Mouse (Mus musculus): ENCODE measurements at regions not wholly inside any gene's neighbourhood (a gene's known extent, or its start where the extent isn't known, plus 50 kb on each side); places are given as distances from the start of the nearest gene placed in this dataset.
"Not testable (repeated sequence)": the region's sequence is repeated elsewhere in the genome, so short reads cannot be mapped to it uniquely, and the experiment has no call there.

- intact Hi-C loops (cut with DNase I) = no loop called here
- no peak for DNase-seq
These were observed 818.7 kb downstream of the Diaph3 start for GRCm38 (mm10) chr14:86322365-86322764.

GRCm38 (mm10) chr14:86315974-86316373, 825.1 kb downstream of the Diaph3 start:
- DNase-seq = no peak
- intact Hi-C loops (cut with DNase I) = no loop called here

DNA sequence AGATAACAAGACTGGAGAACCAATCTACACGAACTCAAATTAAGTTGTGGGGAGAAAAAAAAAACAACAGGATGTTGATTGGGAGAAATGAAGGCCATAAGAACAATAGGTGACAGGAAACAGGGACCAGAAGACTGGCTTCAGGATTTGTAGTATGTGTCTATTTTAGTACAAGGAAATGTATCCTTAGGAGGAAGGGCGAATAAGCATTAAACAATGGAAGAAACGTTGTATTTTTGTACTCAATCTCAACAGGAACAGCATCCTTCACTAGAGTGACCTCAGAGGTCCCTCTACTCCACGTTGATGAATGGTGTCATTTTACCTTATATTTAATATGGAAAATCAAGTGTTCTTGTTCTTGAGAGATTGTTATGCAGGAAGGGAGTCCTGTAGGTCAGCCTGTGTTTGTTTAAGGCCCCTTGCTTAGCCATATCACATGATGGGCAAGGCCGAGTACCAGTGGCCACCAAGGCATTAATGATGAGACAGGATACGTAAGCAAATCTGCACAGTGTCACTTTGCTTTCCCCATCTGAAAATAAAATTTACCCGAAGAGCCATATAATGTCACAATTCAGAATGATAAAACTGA, 832.0 kb downstream of the Diaph3 start:
- intact Hi-C loops (cut with DNase I) = no loop called here

DNA sequence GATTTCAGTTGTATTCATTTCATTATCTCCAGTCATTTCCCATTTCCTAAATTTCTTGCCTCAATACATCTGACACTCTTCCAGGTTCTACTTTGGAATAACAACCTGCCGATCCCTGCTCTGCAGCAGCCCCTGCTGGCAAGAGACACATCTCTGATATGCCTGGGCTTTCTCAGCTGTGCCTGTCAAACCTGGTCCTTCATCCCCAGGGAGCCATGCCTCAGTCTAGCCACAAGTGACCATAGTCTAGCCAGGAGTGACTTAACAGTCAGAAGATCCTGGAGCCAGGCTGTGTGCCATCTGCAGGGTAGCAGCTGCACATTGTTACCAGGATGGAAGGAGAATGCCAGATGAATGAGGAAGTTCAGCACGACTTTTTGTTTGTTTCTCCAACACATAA, 833.2 kb downstream of the Diaph3 start:
- intact Hi-C loops (cut with DNase I) = no loop called here
- DNase-seq = peak; percentile 75

More for the DNA sequence above, 832.0 kb downstream of the Diaph3 start:
- DNase-seq = no peak

GRCm38 (mm10) chr14:86301666-86302065, 839.4 kb downstream of the Diaph3 start:
- intact Hi-C loops (cut with DNase I) = no loop called here

DNA sequence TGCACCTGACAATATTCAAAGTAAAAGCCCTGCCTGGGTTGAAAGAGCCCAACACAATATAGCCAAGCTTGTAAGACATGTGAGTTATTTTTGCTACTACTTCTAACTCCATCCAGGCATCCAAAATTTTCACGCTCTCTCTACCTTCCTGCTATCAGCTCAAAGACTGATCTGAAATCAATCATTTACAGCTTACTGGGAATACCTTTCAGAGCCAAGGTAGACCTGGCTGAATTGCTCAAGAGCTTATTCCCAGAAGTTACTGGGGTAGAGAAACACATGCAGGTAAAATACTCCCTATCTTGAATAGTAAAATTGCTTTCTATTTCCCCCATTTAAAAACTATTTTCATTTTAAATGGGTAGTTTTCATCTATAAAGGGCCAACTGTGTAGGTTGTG, 840.2 kb downstream of the Diaph3 start:
- DNase-seq = no peak
- intact Hi-C loops (cut with DNase I) = no loop called here

More at GRCm38 (mm10) chr14:86301666-86302065, 839.4 kb downstream of the Diaph3 start:
- DNase-seq = no peak

DNA sequence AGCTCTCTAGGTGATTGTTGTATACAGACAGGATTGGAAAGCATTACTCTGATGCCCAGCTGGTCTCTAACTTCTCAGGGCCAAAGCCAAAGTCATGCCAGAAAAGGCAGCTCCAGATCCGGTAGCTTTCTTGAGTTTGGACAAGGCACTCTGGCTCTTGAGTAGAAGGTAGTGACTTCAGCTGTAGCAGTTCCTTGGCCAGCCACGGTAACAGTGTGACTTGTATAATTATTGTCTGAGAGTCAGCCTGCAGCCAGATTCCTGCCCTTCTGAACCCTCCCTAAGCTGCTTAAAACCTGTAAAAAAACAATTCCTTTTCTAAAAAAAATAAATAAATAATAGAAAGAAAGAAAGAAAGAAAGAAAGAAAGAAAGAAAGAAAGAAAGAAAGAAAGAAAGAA, 843.0 kb downstream of the Diaph3 start:
- intact Hi-C loops (cut with DNase I) = no loop called here
- DNase-seq = no peak

DNA sequence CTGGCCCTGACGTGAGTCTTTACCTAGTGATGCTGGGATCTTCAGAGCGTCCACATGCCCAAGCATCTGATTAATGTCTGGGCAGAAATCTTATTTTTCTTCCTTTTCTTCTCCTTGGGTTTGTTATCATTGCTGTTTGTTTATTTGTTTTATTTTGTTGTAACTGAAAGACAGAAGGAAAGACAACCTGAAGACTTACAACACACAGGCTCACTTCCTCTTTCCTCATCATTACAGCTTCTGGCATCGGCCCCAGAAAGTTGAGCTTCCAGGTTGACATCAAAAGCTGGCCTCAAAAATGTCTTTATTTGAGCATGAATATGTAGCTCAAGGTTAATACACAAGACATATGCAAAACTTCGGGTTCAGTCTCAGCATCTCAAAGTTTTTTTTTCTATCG, 846.4 kb downstream of the Diaph3 start:
- DNase-seq; intact Hi-C loops (cut with DNase I): not testable (repeated sequence)

GRCm38 (mm10) chr14:86293804-86294203, 847.2 kb downstream of the Diaph3 start:
- DNase-seq = no peak
- intact Hi-C loops (cut with DNase I) = no loop called here

DNA sequence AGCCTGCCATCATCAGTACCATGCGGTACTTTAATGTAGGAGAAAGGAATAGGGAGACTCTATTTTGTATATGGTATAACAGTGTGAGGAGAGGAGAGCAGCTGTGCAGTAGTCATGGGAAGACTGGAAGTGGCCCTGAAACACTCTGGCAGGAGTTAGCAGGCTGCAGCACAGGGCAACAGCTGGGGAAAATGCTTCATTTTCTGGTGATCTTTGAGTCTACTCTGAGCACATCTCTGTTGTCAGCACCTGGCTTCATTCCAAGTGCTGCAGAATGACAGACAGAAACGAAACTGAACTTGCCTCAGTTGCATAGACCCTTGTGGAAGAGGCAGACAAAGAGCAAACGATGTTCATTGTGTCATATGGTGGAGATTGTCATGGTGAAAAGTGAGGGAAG, 847.7 kb downstream of the Diaph3 start:
- intact Hi-C loops (cut with DNase I) = no loop called here
- DNase-seq = no peak

GRCm38 (mm10) chr14:86290556-86290955, 850.5 kb downstream of the Diaph3 start:
- no peak for DNase-seq
- intact Hi-C loops (cut with DNase I) = no loop called here

DNA sequence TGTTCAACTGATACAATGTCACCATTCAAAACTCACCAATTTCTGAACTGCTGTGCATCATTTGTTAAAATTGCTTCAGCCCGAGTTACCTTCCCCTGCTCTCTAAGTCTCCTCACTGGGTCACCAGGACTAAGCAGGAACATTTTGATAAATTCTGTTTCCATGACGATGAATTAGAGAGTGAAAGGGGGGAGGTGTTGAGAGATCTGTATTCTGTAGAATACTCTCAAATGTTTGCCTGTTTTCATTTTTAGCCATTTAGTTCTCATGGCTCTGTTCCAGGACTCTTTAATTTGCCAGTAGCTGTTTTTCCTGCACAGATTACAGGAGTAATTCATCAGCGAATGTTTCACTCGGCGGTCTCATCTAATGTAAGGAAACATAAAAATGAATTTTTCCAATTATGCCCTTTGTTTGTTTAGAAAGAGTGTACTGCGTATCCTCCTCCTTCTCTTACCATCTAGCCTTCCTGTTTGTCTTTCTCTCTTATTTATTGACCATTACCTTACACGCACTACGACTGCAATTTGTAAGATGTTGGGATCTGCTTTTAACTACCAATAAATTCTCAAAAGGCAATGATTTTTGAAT, 879.3 kb downstream of the Diaph3 start:
- DNase-seq = no peak
- intact Hi-C loops (cut with DNase I) = no loop called here

- intact Hi-C loops (cut with DNase I) = no loop called here
- DNase-seq = no peak
These were observed 886.8 kb downstream of the Diaph3 start for GRCm38 (mm10) chr14:86254196-86254595.

DNA sequence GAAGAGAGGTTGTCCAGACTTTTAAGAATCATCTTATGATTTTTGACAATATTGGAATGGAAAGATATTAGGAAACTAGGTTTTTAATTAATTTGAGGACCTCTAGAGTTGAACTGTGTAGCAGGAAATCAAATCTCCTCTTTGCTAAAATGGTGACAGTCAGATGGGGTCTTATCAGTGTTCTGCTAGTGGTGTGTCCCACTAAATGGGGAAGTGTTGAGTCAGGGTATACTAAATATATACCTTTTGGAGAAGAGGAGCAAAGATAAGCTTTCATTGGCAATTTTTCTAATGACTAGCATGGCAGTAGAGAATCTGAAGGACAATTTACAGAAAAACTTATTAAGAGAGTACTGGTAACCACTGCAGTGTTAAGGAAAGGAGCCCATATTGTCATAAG, 889.4 kb downstream of the Diaph3 start:
- DNase-seq = no peak
- intact Hi-C loops (cut with DNase I) = no loop called here

GRCm38 (mm10) chr14:86247686-86248085, 893.3 kb downstream of the Diaph3 start:
- DNase-seq = no peak
- intact Hi-C loops (cut with DNase I) = no loop called here

DNA sequence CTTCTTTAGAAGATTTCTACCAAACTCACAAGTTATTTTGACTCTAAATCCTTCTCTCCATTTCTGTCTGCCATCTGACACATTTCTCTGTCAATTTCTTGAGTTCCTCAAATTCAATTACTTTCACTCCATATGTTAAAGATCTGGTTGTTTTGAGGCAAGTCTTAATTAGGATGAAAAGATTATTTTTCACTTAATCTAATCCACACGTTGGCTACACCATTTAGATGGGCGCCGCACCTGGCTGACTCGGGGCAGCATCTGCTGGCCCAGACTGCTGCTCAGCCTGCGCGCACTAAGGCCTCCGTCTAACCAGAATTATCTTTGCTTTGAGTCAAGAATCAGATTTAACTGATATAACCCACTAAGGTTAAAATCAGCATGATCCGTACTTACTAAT, 894.3 kb downstream of the Diaph3 start:
- DNase-seq = no peak
- intact Hi-C loops (cut with DNase I) = no loop called here

DNA sequence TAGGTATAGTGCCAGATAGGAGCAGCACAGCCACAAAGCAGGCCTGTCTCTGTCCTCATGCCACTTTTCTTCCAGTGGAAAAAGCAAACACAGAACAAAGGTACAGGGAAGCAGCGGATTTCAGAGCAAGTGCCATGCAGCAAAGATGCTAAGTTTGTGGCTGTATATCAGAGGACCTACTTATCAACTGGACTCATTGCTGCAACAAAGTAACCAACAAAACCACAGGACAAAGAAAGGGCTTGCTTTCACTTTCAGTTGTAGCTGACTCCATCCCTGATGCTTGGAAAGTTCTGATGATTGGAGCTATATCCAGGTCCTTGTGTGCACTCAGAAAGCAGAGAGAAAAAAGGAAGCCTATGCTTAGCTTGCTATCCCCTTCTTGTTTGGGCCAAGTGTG, 897.4 kb downstream of the Diaph3 start:
- DNase-seq = no peak
- intact Hi-C loops (cut with DNase I) = no loop called here

DNA sequence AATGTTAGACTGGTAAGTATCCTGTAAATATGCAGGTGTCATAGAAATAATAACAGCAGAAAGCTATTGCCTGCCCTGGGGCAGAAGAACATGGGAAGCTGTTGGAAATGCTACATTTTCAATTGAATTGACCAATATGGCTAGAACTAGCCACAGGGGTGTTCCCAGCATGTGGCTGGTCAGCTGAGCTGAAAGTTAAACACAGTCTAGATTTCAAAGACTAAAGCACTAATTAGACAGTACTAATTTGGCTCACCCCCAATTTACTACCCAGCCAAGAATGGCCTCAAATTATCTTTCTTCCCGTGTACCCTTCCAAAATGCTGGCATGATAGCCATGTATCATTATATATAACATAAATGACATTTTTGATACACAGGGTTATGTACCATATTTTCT, 898.2 kb downstream of the Diaph3 start:
- DNase-seq = peak; percentile 30
- intact Hi-C loops (cut with DNase I) = no loop called here

DNA sequence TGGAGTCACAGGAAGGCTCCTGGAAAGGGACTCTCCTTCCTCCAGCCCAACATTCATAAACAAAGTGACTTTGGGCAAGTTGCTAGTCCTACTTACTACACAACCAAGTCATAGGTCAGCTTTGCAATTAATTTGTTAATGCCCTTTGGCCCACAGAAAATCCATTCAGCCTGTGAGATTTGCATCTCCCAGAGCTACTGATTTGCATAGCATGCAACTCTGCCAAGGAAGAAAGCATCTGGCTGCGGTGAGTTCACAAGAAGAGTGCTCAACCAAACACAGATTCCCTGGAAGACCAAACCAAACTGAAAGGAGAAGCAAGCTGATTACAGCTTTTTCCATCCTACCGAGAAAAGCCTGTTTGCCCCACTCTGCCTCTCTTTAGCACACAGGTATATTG, 901.9 kb downstream of the Diaph3 start:
- no peak for DNase-seq
- intact Hi-C loops (cut with DNase I) = no loop called here

DNA sequence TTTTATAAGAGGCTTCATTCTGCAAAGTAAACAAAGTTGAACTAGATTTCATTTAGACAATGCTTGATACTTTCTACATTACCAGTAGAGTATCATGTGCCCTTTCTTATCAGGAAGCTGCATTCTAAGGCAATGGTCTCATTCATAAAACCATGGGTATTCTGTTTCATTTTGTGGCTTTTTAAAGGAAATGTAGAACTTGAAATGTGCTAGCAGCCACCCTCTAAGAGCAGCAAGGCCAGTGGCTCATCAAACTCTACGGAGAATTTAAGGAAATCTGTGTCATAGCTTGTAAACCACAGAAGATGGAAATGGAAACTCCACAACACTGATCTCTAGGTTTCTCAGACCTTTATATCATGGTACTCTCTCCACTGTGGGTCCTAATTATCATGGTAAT, 907.7 kb downstream of the Diaph3 start:
- intact Hi-C loops (cut with DNase I) = no loop called here
- DNase-seq = no peak

GRCm38 (mm10) chr14:86230609-86231008, 910.4 kb downstream of the Diaph3 start:
- DNase-seq = no peak
- intact Hi-C loops (cut with DNase I) = no loop called here

DNA sequence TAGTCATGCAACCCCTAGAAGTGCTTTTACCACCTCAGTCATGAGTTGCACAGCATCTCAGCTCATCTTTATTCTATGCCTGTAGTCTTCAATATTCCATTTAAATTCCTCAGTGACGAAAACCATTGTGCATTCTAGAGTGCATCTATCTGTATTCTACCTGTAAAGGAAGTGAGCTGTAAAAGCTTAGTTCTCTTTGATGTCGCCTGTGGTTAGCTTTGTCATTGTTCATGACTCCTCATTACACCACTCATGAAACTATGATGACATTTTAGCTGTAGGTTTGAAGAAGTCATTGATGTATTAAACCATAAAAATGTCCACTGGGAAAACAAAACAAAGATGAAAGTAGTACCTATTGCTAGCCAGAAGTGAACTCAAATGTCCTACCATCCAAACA, 911.3 kb downstream of the Diaph3 start:
- intact Hi-C loops (cut with DNase I) = no loop called here

GRCm38 (mm10) chr14:86215711-86216110, 925.3 kb downstream of the Diaph3 start:
- intact Hi-C loops (cut with DNase I) = no loop called here
- DNase-seq = no peak

More for the DNA sequence above, 911.3 kb downstream of the Diaph3 start:
- DNase-seq = no peak
